In the genomic region with DNA sequence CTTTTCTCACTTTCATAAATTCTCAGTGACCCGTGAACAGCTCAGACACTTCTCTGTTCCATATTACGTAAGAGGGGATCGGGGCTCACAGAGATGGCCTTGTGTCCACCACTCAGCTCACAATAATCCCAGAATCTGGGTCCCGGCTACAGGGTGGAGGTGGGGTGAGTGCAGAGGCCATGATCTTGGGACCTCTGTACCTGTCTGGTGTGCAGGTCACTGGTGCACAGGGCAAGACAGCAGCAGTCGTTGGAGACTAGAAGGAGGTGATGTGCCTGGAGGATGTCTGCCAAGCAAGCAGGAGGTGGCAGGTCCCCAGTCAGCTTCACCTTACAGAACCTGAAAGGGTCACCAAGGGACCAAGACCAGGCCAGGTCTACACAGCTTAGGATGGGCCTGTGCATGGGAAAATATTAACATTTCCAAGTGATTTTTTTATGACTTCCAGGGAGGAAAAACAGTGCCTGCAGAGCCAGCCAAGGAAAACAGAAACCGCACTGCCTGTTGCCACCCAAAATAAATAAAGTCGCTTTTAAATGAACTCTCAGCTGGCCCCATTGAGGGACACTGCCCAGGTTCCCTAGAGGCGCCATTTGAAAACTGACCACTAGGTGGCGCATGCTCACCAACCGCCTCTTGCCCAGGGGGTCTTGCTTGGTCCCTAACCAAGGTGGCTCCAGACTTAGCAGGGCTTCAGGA, we compare ENCODE assay signal across 8 mouse cellular contexts. TPM values are rescaled to one million over a fixed set of nuclear protein-coding genes. Genes with fewer than 3 reads are reported as not detected.
DNase-seq lines count a peak whose midpoint lies in the region; ATAC-seq and TF ChIP-seq lines count a peak whose summit lies in the region.

No protein-coding gene starts in this region.

- H3K4me3 ChIP-seq in hindbrain, postnatal 0 days (ENCODE audit: low read length), result no peak overlapping the region
- H3K4me3 ChIP-seq in lung, embryonic 14.5 days (ENCODE audit: low read depth, low read length), result no peak overlapping the region

- WGBS in hindbrain, postnatal 0 days, result 46% methylated on average over 10 of the region's 10 CpGs
- 41% methylated on average over 10 of the region's 10 CpGs for WGBS in lung, embryonic 14.5 days

- no peak overlapping the region for H3K9ac ChIP-seq in hindbrain, postnatal 0 days (replicated peaks; ENCODE audit: low read length)
- H3K9ac ChIP-seq in lung, embryonic 14.5 days, result no peak overlapping the region

- H3K36me3 ChIP-seq in hindbrain, postnatal 0 days (ENCODE audit: insufficient read depth, low read length), result no peaks in the 10 kb centered on the region
- no peaks in the 10 kb centered on the region for H3K36me3 ChIP-seq in lung, embryonic 14.5 days (ENCODE audit: insufficient read depth)

- no peaks in the 10 kb centered on the region for H3K9me3 ChIP-seq in hindbrain, postnatal 0 days (ENCODE audit: low read length)
- H3K9me3 ChIP-seq in lung, embryonic 14.5 days (ENCODE audit: low read depth, low read length), result no peaks in the 10 kb centered on the region

- H3K4me1 ChIP-seq in hindbrain, postnatal 0 days (ENCODE audit: insufficient read depth, low read length), result no peaks in the 10 kb centered on the region
- no peaks in the 10 kb centered on the region for H3K4me1 ChIP-seq in lung, embryonic 14.5 days (ENCODE audit: insufficient read depth)

- POLR2A ChIA-PET in Patski (lab: Charles Lee), result interaction anchor here (0.7 kb wide), 1 partner anchor 83 kb away, joined by 3 read pairs; no protein-coding TSS in a partner anchor

- H3K4me2 ChIP-seq in hindbrain, postnatal 0 days (ENCODE audit: low read depth, low read length), result no peak overlapping the region
- no peak overlapping the region for H3K4me2 ChIP-seq in lung, embryonic 14.5 days

- ATAC-seq in Patski, result peak; percentile 68
- no peak for ATAC-seq in hindbrain, postnatal 0 days
- peak; percentile 65; the same call in 1 of the 2 replicates for ATAC-seq in lung, embryonic 14.5 days (ENCODE audit: insufficient read depth)

- TF ChIP-seq CTCF in Patski (IDR thresholded peaks at IDR 0.05), result peak; percentile 83
- peak; percentile 84 for TF ChIP-seq CTCF in hindbrain, postnatal 0 days (IDR thresholded peaks at IDR 0.05; ENCODE audit: low read depth)
- TF ChIP-seq CTCF in lung, embryonic 14.5 days (IDR thresholded peaks at IDR 0.05; ENCODE audit: low read depth), result peak; percentile 93

- CTCF ChIA-PET in Patski (lab: Charles Lee), result interaction anchor here (0.6 to 2.3 kb wide), 12 partner anchors 11 to 330 kb away, joined by 3 to 13 read pairs (median 3); no protein-coding TSS in a partner anchor

- H3K27ac ChIP-seq in hindbrain, postnatal 0 days, result no peak overlapping the region
- H3K27ac ChIP-seq in lung, embryonic 14.5 days (ENCODE audit: low read depth), result no peak overlapping the region

- in situ Hi-C loops in Patski (cut with MboI; ENCODE audit: low pct_unique_long_range_greater_than_20kb), result no loop called here

- no peaks in the 10 kb centered on the region for H3K27me3 ChIP-seq in Patski
- no peaks in the 10 kb centered on the region for H3K27me3 ChIP-seq in hindbrain, postnatal 0 days (ENCODE audit: insufficient read depth, low read length)
- no peaks in the 10 kb centered on the region for H3K27me3 ChIP-seq in lung, embryonic 14.5 days (ENCODE audit: insufficient read depth, low read length)

- peak; percentile 43 for DNase-seq in kidney, adult 18-20 months
- no peak for DNase-seq in kidney, adult 11 months
- DNase-seq in Patski (ENCODE audit: low read depth, low spot score) (no peak), MN1 (ENCODE audit: low spot score) (no peak)
- DNase-seq in fibroblast of lung, adult 2 months (ENCODE audit: low read depth), result peak; percentile 49
- peak; percentile 51 for DNase-seq in hindbrain, postnatal 0 days (ENCODE audit: low spot score)
- peak; percentile 83 for DNase-seq in lung, embryonic 14.5 days
- DNase-seq in spleen, postnatal 14 days (ENCODE audit: low spot score in 2 of 2), result peak; percentile 7 to 26

RNA-seq across cellular contexts. Expression of a gene that starts 0.7 kb away (rescaled TPM):
- 0.05 TPM for polyA plus RNA-seq in Patski (2021)
- not detected in 2 replicates for total RNA-seq in hindbrain, postnatal 0 days (2014; rRNA removed)
- 0.58 and 0.68 TPM in 2 replicates for polyA plus RNA-seq in hindbrain, postnatal 0 days (2015; fragmentation: Nextera tagmentation; extraction: Ambion mirVana)
- polyA plus RNA-seq in lung, embryonic 14.5 days (2014; fragmentation: Nextera tagmentation; extraction: Ambion mirVana), result 0.34 and 0.41 TPM in 2 replicates

RNA-seq across cellular contexts. Expression of a gene that starts 56.9 kb away (rescaled TPM):
- polyA plus RNA-seq in Patski (2021), result 20.1 TPM
- total RNA-seq in hindbrain, postnatal 0 days (2014; rRNA removed), result 7.7 and 16.0 TPM in 2 replicates
- 2.6 and 3.0 TPM in 2 replicates for polyA plus RNA-seq in hindbrain, postnatal 0 days (2015; fragmentation: Nextera tagmentation; extraction: Ambion mirVana)
- polyA plus RNA-seq in lung, embryonic 14.5 days (2014; fragmentation: Nextera tagmentation; extraction: Ambion mirVana), result 8.9 and 9.0 TPM in 2 replicates

Comparison
In these comparisons a context has a peak if more than half of its experiments do, and no peak if none do; other contexts are left out.
1. DNase-seq: peak in kidney, adult 18-20 months (single experiment), fibroblast of lung, adult 2 months (single experiment), hindbrain, postnatal 0 days (single experiment), lung, embryonic 14.5 days (single experiment) and spleen, postnatal 14 days (2 of 2); none in kidney, adult 11 months (single experiment), Patski (single experiment) and MN1 (single experiment).
2. Peak in every context shown above with its lines, with median percentiles within 50 percentile points of each other: CTCF ChIP-seq.